Mouse (Mus musculus) spleen, postnatal 14 days (tissue): ENCODE measurements around the gene Nxpe5.

ENCODE experiments used
- DNase-seq, 2 experiments: peaks; one replicate each; pipeline ENCODE4 v3.0.0; 2021 to 2022; ENCODE audit warnings: low spot score in 2 of 2

Gene Nxpe5

GRCm38 (mm10) chr5:138253061-138253460, 27.4 kb downstream of the Nxpe5 start:
- DNase-seq: no peak

DNA sequence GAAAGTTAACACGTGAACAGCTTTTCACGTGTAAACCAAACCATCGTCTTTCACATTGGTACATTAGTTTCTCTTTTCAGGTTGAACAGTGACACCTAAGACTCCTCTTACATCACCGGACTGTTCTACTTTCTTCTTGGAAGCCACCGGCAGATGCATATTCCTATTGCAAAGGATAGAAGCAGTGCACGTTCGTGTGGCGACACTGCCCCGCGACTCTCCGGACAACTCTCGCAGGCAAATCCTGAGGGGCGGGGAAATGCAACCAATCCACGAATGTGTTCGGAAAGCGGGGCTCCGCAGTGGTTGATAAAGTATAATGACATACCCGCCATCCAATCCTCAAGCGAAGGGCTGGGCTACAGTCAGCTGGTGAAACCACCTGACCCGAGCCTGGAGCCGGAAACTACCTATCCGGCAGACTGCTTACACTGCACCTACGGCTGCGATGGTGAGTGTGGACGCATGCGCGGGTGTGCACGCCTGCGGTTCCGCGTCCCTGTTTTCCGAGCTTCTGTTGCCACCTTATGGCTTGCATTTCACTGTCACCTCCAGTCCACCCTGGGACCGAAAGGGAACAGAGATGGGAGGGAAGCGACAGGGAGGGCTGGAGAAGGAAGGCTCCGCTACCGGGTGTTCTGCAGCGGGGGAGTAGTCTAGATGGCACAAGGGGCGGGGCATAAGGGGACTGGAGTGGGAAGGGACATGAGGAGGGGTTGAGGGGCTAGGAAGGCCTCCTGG, 29.8 kb downstream of the Nxpe5 start, which contains the start of gene Lamtor4:
Gene Lamtor4 (plus strand): TSS at position 130 of the 741 bp plus-strand sequence.
- DNase-seq: peak; percentile 76 to 84

DNA sequence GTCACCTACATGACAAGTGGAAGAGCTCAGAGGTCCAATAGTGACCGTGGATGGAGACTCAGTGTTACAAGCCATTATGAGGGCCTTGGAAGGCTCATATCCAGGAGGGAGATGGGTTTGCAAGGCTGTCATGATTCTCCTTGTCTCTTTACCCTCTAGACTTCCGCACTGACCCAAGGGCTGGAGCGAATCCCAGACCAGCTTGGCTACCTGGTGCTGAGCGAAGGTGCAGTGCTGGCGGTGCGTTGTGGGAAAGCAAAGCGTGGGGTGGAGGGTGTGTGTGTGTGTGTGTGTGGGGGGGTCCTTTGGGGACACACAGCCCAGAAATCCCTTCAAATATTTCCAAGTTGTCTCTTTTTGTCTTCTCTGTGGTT, 30.4 kb downstream of the Nxpe5 start:
- no peak for DNase-seq

- DNase-seq: peak in 1 of 2 experiments; percentile 31
These were observed 31.4 kb downstream of the Nxpe5 start for GRCm38 (mm10) chr5:138256966-138257584.

GRCm38 (mm10) chr5:138257585-138257978, 31.9 kb downstream of the Nxpe5 start:
- DNase-seq: no peak

- DNase-seq: no peak
These were observed 32.4 kb downstream of the Nxpe5 start for GRCm38 (mm10) chr5:138258078-138258477.

GRCm38 (mm10) chr5:138258542-138258941, 32.8 kb downstream of the Nxpe5 start:
- no peak for DNase-seq

- DNase-seq: no peak
These were observed 33.3 kb downstream of the Nxpe5 start for GRCm38 (mm10) chr5:138258993-138259392.

DNA sequence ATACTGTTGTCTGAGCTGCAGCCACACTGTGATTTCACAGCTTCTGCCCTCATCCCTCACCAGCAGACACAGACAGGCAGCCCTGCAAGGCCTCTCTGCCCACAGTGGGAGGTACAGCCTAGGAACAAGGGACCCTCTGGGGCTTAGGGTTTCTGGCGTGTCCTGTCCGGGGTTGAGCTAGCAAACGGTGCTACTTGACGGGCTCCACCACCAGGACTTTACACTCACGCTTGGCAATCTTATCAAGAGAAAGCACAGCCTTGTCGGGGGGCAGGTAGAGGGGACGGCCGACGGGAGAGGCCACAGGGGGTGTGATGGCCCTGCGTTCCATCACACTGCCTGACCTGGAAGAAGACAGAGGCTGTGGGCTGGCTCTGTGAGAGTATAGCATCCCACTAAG, 34.4 kb downstream of the Nxpe5 start:
- DNase-seq: no peak

GRCm38 (mm10) chr5:138260834-138261233, 35.1 kb downstream of the Nxpe5 start:
- no peak for DNase-seq

DNA sequence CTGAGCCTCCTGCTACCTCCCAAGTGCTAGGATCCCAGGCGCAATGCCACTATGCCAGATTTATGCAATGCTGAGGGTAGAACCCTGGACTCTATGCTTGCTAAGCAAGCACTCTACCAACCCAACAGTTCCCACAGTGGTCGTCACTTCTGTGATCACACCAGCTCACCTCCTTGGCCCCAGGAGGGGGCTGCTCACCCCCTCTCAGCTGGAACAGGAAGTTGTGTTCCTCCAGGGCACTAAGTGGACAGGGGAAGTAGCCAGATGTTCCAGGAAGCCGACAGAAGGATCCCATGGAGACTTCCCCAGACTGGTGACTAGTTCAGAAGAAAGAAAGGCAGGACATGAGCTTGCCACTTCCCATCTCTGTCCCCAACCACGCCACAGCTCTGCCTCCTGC, 36.3 kb downstream of the Nxpe5 start:
- no peak for DNase-seq

- DNase-seq: no peak
These were observed 37.0 kb downstream of the Nxpe5 start for GRCm38 (mm10) chr5:138262582-138263240.

- DNase-seq: peak; percentile 83 to 87
These were observed 37.8 kb downstream of the Nxpe5 start, which contains the start of gene BC037034 for GRCm38 (mm10) chr5:138263260-138264206. Gene BC037034 (minus strand): TSS chr5:138264033.

GRCm38 (mm10) chr5:138264207-138264578, 38.5 kb downstream of the Nxpe5 start:
- DNase-seq: no peak

GRCm38 (mm10) chr5:138265712-138266111, 40.0 kb downstream of the Nxpe5 start:
- no peak for DNase-seq

DNA sequence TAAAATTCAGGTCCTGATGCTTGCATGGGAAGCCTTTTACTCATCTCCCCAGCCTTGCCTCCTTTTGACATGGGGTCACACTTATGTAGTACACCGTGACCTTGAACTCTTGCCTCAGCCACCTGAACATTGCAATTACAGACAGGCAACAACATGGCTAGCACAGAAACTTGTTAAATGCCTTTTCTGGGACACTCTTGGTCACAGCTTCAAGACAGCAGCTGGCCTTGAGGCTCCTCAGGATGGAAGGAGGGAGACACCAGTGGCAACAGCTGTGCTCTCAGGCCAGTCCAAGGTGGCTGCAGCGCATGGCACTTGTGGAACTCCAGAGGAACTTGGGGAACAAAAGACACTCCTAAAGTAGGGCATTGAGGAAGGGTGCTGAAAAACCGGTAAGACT, 41.4 kb downstream of the Nxpe5 start:
- DNase-seq: no peak

DNA sequence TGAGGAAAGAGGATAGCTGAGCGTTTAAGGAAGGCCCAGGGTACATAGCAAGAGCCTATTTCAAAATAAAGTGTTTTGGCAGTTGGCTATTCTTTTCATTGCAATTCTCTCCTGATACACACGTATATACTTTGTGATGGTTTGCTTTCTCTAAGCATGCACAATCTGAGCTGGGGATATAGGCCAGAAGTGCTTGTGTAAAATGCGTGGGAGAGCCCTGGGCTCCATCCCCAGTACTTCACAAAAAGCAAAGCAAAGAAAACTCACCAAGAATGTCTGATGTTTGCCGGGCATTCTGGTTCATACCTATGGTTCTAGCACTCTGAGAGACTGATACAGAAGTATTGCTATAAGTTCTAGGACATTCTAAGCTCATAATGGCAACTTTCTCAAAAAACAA, 43.3 kb downstream of the Nxpe5 start:
- DNase-seq: no peak

- DNase-seq: no peak
These were observed 45.5 kb downstream of the Nxpe5 start for GRCm38 (mm10) chr5:138271232-138271631.

GRCm38 (mm10) chr5:138272409-138272923, 46.8 kb downstream of the Nxpe5 start, which contains the start of gene Gal3st4:
Gene Gal3st4 (minus strand): TSS chr5:138272840.
- no peak for DNase-seq

GRCm38 (mm10) chr5:138274186-138274585, 48.5 kb downstream of the Nxpe5 start:
- DNase-seq: no peak
